Mouse (Mus musculus): ENCODE results near the gene Slc20a1. TPM values are rescaled to one million over a fixed set of nuclear protein-coding genes. Genes with fewer than 3 reads are reported as not detected.

Slc20a1 gene
- total RNA-seq, 2 experiments from 2014 or later: 11.3 to 12.4 TPM

DNA sequence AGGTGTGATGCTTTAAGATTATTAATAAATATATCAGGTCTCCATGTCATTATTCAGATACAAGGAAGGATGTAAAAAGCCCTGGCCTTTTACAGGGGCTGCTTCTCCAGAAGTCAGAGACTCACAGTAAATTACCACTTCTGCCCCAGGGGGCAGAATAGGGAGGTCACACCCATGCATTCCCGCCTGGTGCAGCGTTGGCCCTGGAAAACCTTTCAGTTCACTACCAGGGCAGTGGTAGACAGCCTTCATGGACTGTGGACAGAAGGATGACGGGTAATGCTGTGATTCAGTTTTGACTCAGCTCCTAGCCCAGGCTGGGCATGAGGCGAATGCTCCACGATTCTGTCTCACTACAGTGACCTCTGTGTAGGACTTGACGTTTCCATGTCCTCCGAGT lies 47.9 kb downstream of the Slc20a1 start:
- no peak for DNase-seq (ENCODE audit: low spot score)
- intact Hi-C loops (cut with DNase I): no loop called here

DNA sequence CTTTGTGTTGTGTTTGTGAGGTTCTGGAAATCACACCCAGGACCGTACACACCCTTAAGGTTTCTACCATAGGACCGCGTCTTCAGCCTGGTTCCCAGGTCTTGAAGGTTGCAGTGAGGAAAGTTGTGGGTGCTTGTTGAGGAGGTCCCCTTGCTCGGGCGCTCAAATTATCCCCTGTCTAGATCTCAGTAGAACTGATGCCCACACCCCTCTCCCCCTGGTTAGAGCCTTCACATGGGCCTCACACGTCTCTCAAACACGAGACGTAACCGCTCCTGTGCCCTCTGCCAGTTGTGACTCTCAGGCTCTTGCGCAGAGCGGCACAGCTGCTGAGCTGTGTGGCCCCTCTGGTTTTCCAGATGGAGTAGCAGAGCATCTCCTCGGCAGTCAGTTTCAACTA lies 48.4 kb downstream of the Slc20a1 start:
- intact Hi-C loops (cut with DNase I): no loop called here
- DNase-seq (ENCODE audit: low spot score): no peak

DNA sequence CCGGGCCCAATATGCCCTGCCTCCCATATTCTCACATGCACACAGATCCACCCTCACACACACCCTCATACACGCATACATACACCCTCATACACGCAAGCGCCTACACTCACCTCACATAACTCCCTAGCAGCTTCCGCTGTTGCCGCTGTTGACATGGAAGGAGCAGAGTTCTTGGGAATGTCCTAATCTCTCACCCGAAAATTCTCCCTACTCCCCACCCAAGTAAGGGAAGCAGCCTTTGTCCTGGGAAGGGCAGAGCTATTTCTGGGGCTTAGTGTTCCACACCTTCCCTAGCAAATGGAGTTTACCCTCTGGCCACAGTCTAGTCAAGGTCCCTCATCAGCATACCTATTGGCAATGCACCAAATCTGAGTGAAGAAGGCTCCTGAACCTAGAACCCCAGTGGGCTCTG lies 49.1 kb downstream of the Slc20a1 start:
- intact Hi-C loops (cut with DNase I): no loop called here
- no peak for DNase-seq (ENCODE audit: low spot score)

DNA sequence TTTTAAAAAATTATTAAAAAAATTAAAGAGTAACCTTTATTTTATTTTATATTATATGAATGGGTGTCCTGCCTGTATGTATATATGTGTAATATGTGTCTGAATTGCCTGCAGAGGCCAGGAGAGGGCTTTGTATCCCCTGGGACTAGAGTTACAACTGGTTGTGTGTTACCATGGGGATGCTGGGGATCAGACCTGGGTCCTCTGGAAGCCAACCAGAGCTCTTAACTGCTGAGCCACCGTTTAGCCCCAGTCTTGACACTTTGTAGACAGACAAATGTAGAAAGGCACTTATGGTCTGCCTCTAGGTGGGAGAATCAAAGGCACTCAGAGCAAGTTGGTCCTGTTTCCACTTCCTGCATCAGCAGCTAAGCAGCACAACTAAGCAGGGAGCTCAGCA lies 50.8 kb downstream of the Slc20a1 start:
- DNase-seq (ENCODE audit: low spot score): no peak
- intact Hi-C loops (cut with DNase I): no loop called here

DNA sequence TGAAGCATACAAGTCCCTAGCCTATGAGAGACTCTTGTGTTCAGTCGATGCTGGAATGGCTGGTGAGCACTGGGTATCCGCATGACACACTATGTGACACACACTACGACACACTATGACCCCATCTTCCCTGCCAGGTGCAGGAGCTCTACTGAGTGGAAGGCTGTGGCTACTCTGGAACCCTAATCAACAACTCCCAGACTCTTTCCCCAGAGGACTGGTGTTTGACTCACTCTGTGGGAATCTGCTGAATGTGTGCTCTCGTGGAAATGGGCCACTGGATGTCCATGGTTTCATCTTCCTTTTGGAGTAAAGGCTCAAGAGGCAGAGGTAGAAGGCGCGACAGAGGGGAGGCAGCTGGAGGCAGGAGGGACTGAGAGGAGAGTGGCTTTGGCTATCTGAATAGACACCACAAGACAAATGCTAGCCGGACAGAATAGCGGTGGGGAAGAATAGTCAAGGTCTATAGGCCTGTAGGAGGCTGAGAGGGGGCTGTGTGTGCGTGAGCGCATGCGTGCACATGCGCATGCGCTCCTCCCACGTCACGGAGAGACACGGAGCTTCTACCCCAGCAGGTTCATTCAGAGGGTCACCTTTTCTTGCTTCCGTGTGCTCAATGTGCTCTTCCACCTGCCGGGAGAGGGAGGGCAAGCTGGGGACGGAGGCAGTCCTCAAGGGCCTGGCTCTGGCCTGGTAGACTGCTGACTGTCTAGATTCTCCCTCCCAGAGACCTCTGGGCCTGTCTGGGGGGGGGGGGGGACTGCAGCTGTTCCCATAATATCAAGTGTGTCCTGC lies 54.5 kb downstream of the Slc20a1 start:
- no peak for DNase-seq (ENCODE audit: low spot score)
- intact Hi-C loops (cut with DNase I): no loop called here

DNA sequence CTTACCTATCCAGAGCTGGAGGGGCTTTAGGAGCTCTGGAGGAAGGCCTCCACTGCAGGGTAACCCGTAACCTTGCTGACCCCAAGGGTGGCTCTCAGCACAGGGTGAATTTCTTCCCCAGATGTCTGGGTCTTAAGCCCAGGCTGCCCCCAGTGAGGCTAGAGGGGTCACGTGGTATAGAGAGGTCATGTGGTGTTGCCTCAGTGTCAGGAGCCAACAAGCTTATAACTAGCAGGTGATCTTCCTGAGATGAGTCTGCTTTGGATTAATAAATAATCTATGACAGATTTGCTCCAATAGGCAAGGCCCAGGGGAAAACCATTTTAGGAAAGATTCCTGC lies 55.0 kb downstream of the Slc20a1 start:
- intact Hi-C loops (cut with DNase I): no loop called here
- DNase-seq (ENCODE audit: low spot score): no peak

DNA sequence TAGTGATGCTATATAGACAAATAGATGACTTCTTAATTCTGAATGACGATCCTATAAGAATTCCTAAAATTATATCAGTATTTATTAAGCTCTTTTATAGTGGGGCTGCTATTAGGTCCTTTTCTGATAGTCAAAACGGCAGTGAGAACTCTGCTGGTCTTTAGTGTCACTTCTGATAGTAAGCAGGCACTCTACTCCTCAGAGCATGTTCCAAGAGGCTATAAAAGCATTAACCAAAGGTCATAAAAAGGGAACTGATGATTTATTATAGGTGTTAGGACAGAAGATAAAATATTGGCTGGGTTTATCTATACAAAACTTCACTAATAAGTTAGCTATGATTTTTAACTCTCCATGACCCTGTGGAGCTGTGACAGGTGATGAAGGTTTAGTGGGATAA lies 55.5 kb downstream of the Slc20a1 start:
- intact Hi-C loops (cut with DNase I): no loop called here

DNA sequence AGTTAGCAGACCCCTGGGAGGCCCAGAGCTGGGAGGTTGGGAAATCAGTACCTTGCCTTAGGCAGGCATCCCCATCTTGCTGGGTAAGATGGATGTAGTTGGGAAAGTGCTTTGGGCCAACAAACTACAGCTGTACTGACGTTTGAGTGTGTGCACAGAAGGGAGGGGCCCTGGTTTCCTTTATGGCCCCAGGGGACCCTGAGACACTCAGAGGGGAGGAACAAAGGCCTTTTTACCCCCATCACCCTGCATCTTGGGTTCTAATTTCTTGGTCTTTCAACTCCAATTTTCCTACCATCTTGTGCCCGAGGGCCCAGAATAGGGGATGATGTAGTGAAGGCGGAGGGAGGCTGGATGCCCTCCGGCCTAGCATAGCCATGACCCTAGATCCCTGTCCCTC lies 57.4 kb downstream of the Slc20a1 start:
- intact Hi-C loops (cut with DNase I): loop anchor here (5.0 kb wide), 4 partner anchors 124 to 309 kb away; no protein-coding TSS in a partner anchor
- DNase-seq (ENCODE audit: low spot score): no peak

More for the DNA sequence above, 55.5 kb downstream of the Slc20a1 start:
- DNase-seq (ENCODE audit: low spot score): no peak

DNA sequence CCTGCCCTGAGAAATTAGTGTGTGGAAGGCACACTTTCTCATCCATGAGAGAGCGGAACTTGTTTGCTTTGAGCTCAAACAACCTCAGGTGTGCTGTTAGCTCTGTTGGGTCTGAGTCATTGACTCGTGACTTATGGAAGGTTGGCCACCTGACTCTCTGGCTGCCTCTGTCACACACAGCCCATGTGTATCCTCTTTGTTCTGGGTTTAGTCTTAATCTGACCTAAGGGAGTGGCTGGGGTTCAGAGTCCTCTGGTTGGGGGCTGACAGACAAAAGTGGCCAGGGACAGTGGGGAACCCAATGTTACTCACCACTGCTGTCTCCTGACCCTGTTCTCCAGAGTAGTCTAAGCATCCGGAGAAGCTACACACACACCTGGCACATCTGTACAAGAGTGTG lies 59.5 kb downstream of the Slc20a1 start:
- no peak for DNase-seq (ENCODE audit: low spot score)
- intact Hi-C loops (cut with DNase I): loop anchor here (1.0 to 5.0 kb wide), 5 partner anchors 84 to 311 kb away; no protein-coding TSS in a partner anchor

DNA sequence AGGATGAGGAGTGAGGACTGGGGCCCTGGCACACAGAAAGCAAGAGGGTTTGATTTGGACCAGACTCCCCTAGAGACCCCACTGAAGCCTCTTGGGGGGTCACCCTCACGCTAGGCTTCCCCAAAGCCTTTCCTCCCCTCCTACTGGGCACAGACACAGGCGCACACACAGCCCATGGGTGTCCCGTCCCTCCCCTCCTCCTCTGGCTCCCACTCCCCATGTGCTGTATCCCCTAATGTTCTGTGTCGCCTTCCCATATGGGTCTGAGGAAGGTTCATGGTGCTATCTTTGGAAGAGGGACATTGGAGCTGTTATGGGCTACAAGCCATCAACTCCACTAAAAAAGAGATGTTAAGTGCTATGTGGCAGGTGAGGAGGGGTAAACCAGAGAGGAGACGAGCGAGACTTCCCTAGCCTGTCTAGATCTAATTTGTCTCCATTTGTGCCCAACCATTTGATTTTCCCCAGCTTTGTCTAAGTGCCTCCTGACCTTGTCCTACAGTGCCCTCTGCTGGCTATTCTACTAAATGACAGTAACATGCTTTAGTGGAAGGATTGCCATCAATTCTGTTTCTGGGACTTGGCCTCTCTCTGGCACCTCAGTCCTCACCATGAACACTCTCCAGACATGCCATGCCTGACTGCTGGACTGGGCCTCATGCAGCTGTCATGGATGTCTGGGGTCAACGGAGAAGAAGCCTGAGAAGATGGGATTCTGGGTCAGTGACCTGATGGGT lies 60.1 kb downstream of the Slc20a1 start:
- intact Hi-C loops (cut with DNase I): loop anchor here (1.0 to 5.0 kb wide), 5 partner anchors 84 to 311 kb away; no protein-coding TSS in a partner anchor
- DNase-seq (ENCODE audit: low spot score): no peak

DNA sequence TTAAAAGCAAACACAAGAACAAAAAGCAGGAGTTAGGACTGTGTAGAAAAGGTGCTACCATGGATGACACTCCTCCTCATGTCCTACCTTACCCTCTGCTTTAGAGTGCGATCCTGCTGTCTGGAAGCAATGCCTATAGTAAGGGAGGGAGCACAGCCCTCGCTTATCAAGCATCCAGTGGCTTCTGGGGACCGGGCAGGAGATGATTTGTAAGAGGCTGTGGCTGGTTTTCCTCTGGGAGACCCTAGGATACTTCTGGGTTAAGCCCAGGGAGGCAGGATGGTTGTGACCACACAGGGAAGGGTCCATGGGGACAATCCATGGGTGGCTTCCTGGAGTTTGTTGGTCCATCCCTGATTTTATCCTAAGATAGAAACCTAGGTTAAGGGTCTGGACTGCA lies 62.1 kb downstream of the Slc20a1 start:
- intact Hi-C loops (cut with DNase I): no loop called here
- no peak for DNase-seq (ENCODE audit: low spot score)

Other genes starting within 250 kb of the Slc20a1 start
- gene Zc3h6, start 231.4 kb upstream of the Slc20a1 start, total RNA-seq (2021): 1 to 10 TPM; 3.6 to 4.9 TPM
- 10 to 100 TPM in 1 of 2 experiments, 1 to 10 TPM in 1; 9.7 to 10.8 TPM for gene Gm10762, start 231.0 kb upstream of the Slc20a1 start, total RNA-seq (2021)
- gene Vinac1, start 150.6 kb upstream of the Slc20a1 start, total RNA-seq (2021): not detected
- gene Ttl, start 132.8 kb upstream of the Slc20a1 start, total RNA-seq (2021): 10 to 100 TPM; 17.1 to 18.8 TPM
- 10 to 100 TPM; 10.3 to 11.3 TPM for gene Polr1b, start 97.8 kb upstream of the Slc20a1 start, total RNA-seq (2021)
- 10 to 100 TPM; 10.0 to 10.1 TPM for gene Chchd5, start 69.1 kb upstream of the Slc20a1 start, total RNA-seq (2021)
- under 1 TPM; 0.81 to 0.95 TPM for gene Ckap2l, start 98.4 kb downstream of the Slc20a1 start, total RNA-seq (2021)
- gene Il1a, start 111.2 kb downstream of the Slc20a1 start, total RNA-seq (2021): not detected
- not detected for gene Il1b, start 172.4 kb downstream of the Slc20a1 start, total RNA-seq (2021)